Mouse (Mus musculus): ENCODE results near the gene Kmt5b. TPM values are rescaled to one million over a fixed set of nuclear protein-coding genes. Genes with fewer than 3 reads are reported as not detected.

Gene Kmt5b
- total and polyA plus RNA-seq, 3 experiments, result 14.9 to 23.9 TPM; not detected in 1

GRCm38 (mm10) chr19:3819080-3819479 lies 51.9 kb downstream of the Kmt5b start:
- TF ChIP-seq POLR2A (IDR thresholded peaks at IDR 0.05; ENCODE audit: control insufficient read depth in 1 of 2, insufficient read depth in 1 of 2, low read depth in 1 of 2, low read length in 2 of 2, poor library complexity in 1 of 2) (no peak), E2F4 (IDR thresholded peaks at IDR 0.05; ENCODE audit: borderline replicate concordance, low read depth, low read length) (no peak), USF2 (IDR thresholded peaks at IDR 0.05; ENCODE audit: borderline replicate concordance in 1 of 2, insufficient read depth in 1 of 2, low read depth in 1 of 2, low read length in 2 of 2) (no peak), MAFK (IDR thresholded peaks at IDR 0.05; ENCODE audit: borderline replicate concordance, low read depth, low read length) (no peak), TCF12 (IDR thresholded peaks at IDR 0.05; ENCODE audit: low read depth, low read length) (no peak)
- Histone ChIP-seq H3K9ac (ENCODE audit: control insufficient read depth, low read depth, low read length, poor library complexity, severe bottlenecking) (no peak overlapping the region), H3K4me3 (ENCODE audit: control insufficient read depth in 1 of 2, insufficient read depth in 1 of 2, low read depth in 2 of 2, low read length in 2 of 2) (no peak overlapping the region), H3K4me1 (ENCODE audit: control insufficient read depth in 1 of 2, insufficient read depth in 2 of 2, low read length in 2 of 2) (no peaks in the 10 kb centered on the region), H3K79me2 (ENCODE audit: control insufficient read depth, insufficient read depth, low read length, poor library complexity) (no peaks in the 10 kb centered on the region), H3K27ac (ENCODE audit: control insufficient read depth, low read depth, low read length) (no peak overlapping the region), H3K27me3 (ENCODE audit: control insufficient read depth in 1 of 2, insufficient read depth in 2 of 2, low read length in 2 of 2) (no peaks in the 10 kb centered on the region), H3K9me3 (replicated peaks; ENCODE audit: insufficient read depth, low read length) (no peaks in the 10 kb centered on the region), H3K36me3 (ENCODE audit: control insufficient read depth in 1 of 2, insufficient read depth in 2 of 2, low read length in 2 of 2) (no peaks in the 10 kb centered on the region)
- no peak for DNase-seq (ENCODE audit: low read depth, low spot score)

GRCm38 (mm10) chr19:3819899-3820444 lies 52.8 kb downstream of the Kmt5b start:
- no peaks in the 10 kb centered on the region for H3K4me1 ChIP-seq (ENCODE audit: control insufficient read depth in 1 of 2, insufficient read depth in 2 of 2, low read length in 2 of 2)
- H3K36me3 ChIP-seq (ENCODE audit: control insufficient read depth in 1 of 2, insufficient read depth in 2 of 2, low read length in 2 of 2), result no peaks in the 10 kb centered on the region
- H3K79me2 ChIP-seq (ENCODE audit: control insufficient read depth, insufficient read depth, low read length, poor library complexity), result no peaks in the 10 kb centered on the region
- no peak overlapping the region for H3K27ac ChIP-seq (ENCODE audit: control insufficient read depth, low read depth, low read length)
- no peaks in the 10 kb centered on the region for H3K9me3 ChIP-seq (replicated peaks; ENCODE audit: insufficient read depth, low read length)
- no peak for DNase-seq (ENCODE audit: low read depth, low spot score)
- TF ChIP-seq MYC (IDR thresholded peaks at IDR 0.05; ENCODE audit: low read depth, low read length) (no peak), MAX (IDR thresholded peaks at IDR 0.05; ENCODE audit: low read length) (no peak), KAT2A (conservative IDR thresholded peaks at IDR 0.05; ENCODE audit: low read depth, low read length) (no peak), USF1 (IDR thresholded peaks at IDR 0.05; ENCODE audit: low read depth, low read length) (no peak), GABPA (IDR thresholded peaks at IDR 0.05; ENCODE audit: low read depth, low read length) (no peak), RCOR1 (IDR thresholded peaks at IDR 0.05; ENCODE audit: low read depth, low read length) (no peak), ZKSCAN1 (IDR thresholded peaks at IDR 0.05; ENCODE audit: low read depth, low read length) (no peak), BHLHE40 (IDR thresholded peaks at IDR 0.05; ENCODE audit: borderline replicate concordance, low read depth, low read length) (no peak), ELF1 (IDR thresholded peaks at IDR 0.05; ENCODE audit: low read depth, low read length) (no peak)
- no peak overlapping the region for H3K9ac ChIP-seq (ENCODE audit: control insufficient read depth, low read depth, low read length, poor library complexity, severe bottlenecking)
- H3K4me3 ChIP-seq (ENCODE audit: control insufficient read depth in 1 of 2, insufficient read depth in 1 of 2, low read depth in 2 of 2, low read length in 2 of 2), result no peak overlapping the region
- no peaks in the 10 kb centered on the region for H3K27me3 ChIP-seq (ENCODE audit: control insufficient read depth in 1 of 2, insufficient read depth in 2 of 2, low read length in 2 of 2)

GRCm38 (mm10) chr19:3825044-3825443 lies 57.8 kb downstream of the Kmt5b start:
- no peak for DNase-seq (ENCODE audit: low read depth, low spot score)
- no peaks in the 10 kb centered on the region for H3K79me2 ChIP-seq (ENCODE audit: control insufficient read depth, insufficient read depth, low read length, poor library complexity)
- H3K4me1 ChIP-seq (ENCODE audit: control insufficient read depth in 1 of 2, insufficient read depth in 2 of 2, low read length in 2 of 2), result no peaks in the 10 kb centered on the region
- no peak overlapping the region for H3K9ac ChIP-seq (ENCODE audit: control insufficient read depth, low read depth, low read length, poor library complexity, severe bottlenecking)
- H3K4me3 ChIP-seq (ENCODE audit: control insufficient read depth in 1 of 2, insufficient read depth in 1 of 2, low read depth in 2 of 2, low read length in 2 of 2), result no peak overlapping the region
- TF ChIP-seq NELFE (IDR thresholded peaks at IDR 0.05; ENCODE audit: low read depth, low read length), result no peak
- TF ChIP-seq RAD21 (IDR thresholded peaks at IDR 0.05; ENCODE audit: low read depth, low read length), result no peak
- TF ChIP-seq MYB (IDR thresholded peaks at IDR 0.05; ENCODE audit: low read depth, low read length), result no peak
- TF ChIP-seq UBTF (IDR thresholded peaks at IDR 0.05; ENCODE audit: borderline replicate concordance, insufficient read depth, low read depth, low read length), result no peak
- no peak overlapping the region for H3K27ac ChIP-seq (ENCODE audit: control insufficient read depth, low read depth, low read length)
- H3K36me3 ChIP-seq (ENCODE audit: control insufficient read depth in 1 of 2, insufficient read depth in 2 of 2, low read length in 2 of 2), result no peaks in the 10 kb centered on the region
- no peaks in the 10 kb centered on the region for H3K9me3 ChIP-seq (replicated peaks; ENCODE audit: insufficient read depth, low read length)
- H3K27me3 ChIP-seq (ENCODE audit: control insufficient read depth in 1 of 2, insufficient read depth in 2 of 2, low read length in 2 of 2), result no peaks in the 10 kb centered on the region
